Mouse (Mus musculus) hindbrain, embryonic 10.5 days (tissue): ENCODE measurements around the gene Cyld. TPM values are rescaled to one million over a fixed set of nuclear protein-coding genes. Genes with fewer than 3 reads are reported as not detected.

Experiments used
- DNase-seq: peaks from one replicate; pipeline ENCODE4 v3.0.0-alpha.2; 2017; ENCODE audit warnings: low spot score
- H3K27ac ChIP-seq: fragments of 300-500 bp; sonication (generic); 2 replicates; pipeline ENCODE4 v1.5.1; 2016; ENCODE audit warnings: mild to moderate bottlenecking, moderate library complexity
- H3K27me3 ChIP-seq: fragments of 300-500 bp; sonication (generic); 2 replicates; pipeline ENCODE4 v1.6.1; 2016; ENCODE audit warnings: mild to moderate bottlenecking; ENCODE audit not compliant: poor library complexity, insufficient read depth, severe bottlenecking
- H3K36me3 ChIP-seq: fragments of 300-500 bp; sonication (generic); 2 replicates; pipeline ENCODE4 v1.6.1; 2016; ENCODE audit warnings: mild to moderate bottlenecking, moderate library complexity
- H3K4me1 ChIP-seq: fragments of 300-500 bp; sonication (generic); replicated peaks from 2 replicates; pipeline ENCODE4 v1.6.1; 2016; ENCODE audit warnings: mild to moderate bottlenecking
- H3K4me3 ChIP-seq: fragments of 300-500 bp; sonication (generic); 2 replicates; pipeline ENCODE4 v1.5.1; 2016; ENCODE audit warnings: mild to moderate bottlenecking, moderate library complexity
- H3K9me3 ChIP-seq: fragments of 300-500 bp; sonication (generic); 2 replicates; pipeline ENCODE4 v1.6.1; 2016; ENCODE audit warnings: mild to moderate bottlenecking, moderate library complexity
- WGBS: fragments of 180-500 bp; shearing (Covaris S2); methylation state at CpG from one replicate; pipeline ENCODE4 v1.1.7; 2016; 5-methylcytosine and 5-hydroxymethylcytosine counted together
- polyA plus RNA-seq: library from polyadenylated mRNA; unstranded; fragments of >200 nt; fragmentation: Nextera tagmentation; extraction: Ambion mirVana; gene quantifications from 2 replicates; pipeline ENCODE4 v1.2.1, GENCODE M21; 2016

Cyld gene
- polyA plus RNA-seq, 1 experiment from 2014 or later = 9.8 TPM

GRCm38 (mm10) chr8:88671575-88671974 lies 25.3 kb upstream of the Cyld start:
- 91% methylated on average over 10 of the region's 10 CpGs for WGBS
- DNase-seq = no peak
- peaks cover 23% of the 10 kb centered on the region for H3K4me1 ChIP-seq
- H3K27ac ChIP-seq = no peak overlapping the region
- no peaks in the 10 kb centered on the region for H3K36me3 ChIP-seq
- H3K9me3 ChIP-seq = no peaks in the 10 kb centered on the region
- no peaks in the 10 kb centered on the region for H3K27me3 ChIP-seq
- no peak overlapping the region for H3K4me3 ChIP-seq

GRCm38 (mm10) chr8:88673859-88674258 lies 23.0 kb upstream of the Cyld start:
- no peaks in the 10 kb centered on the region for H3K36me3 ChIP-seq
- peaks cover 12% of the 10 kb centered on the region for H3K4me1 ChIP-seq
- no peak for DNase-seq
- WGBS = 85% methylated on average over 5 of the region's 5 CpGs
- no peak overlapping the region for H3K27ac ChIP-seq
- H3K4me3 ChIP-seq = no peak overlapping the region
- no peaks in the 10 kb centered on the region for H3K9me3 ChIP-seq
- no peaks in the 10 kb centered on the region for H3K27me3 ChIP-seq

- no peaks in the 10 kb centered on the region for H3K27me3 ChIP-seq
- H3K27ac ChIP-seq = no peak overlapping the region
- DNase-seq = no peak
- peaks cover 4% of the 10 kb centered on the region for H3K4me1 ChIP-seq
- no peak overlapping the region for H3K4me3 ChIP-seq
- 92% methylated on average over 12 of the region's 12 CpGs for WGBS
- no peaks in the 10 kb centered on the region for H3K36me3 ChIP-seq
- H3K9me3 ChIP-seq = no peaks in the 10 kb centered on the region
Measured at GRCm38 (mm10) chr8:88675372-88676165, 21.3 kb upstream of the Cyld start.

GRCm38 (mm10) chr8:88677071-88677470 lies 19.8 kb upstream of the Cyld start:
- no peak for DNase-seq
- no peak overlapping the region for H3K4me3 ChIP-seq
- no peaks in the 10 kb centered on the region for H3K9me3 ChIP-seq
- no peaks in the 10 kb centered on the region for H3K4me1 ChIP-seq
- H3K27me3 ChIP-seq = no peaks in the 10 kb centered on the region
- 86% methylated on average over 8 of the region's 8 CpGs for WGBS
- H3K36me3 ChIP-seq = no peaks in the 10 kb centered on the region
- no peak overlapping the region for H3K27ac ChIP-seq

- Histone ChIP-seq H3K9me3 (no peaks in the 10 kb centered on the region), H3K4me1 (no peaks in the 10 kb centered on the region), H3K36me3 (no peaks in the 10 kb centered on the region), H3K27ac (no peak overlapping the region), H3K27me3 (no peaks in the 10 kb centered on the region), H3K4me3 (no peak overlapping the region)
- DNase-seq = no peak
- 98% methylated on average over 2 of the region's 2 CpGs for WGBS
Measured at GRCm38 (mm10) chr8:88680566-88680965, 16.3 kb upstream of the Cyld start.

- no peak overlapping the region for H3K4me3 ChIP-seq
- no peaks in the 10 kb centered on the region for H3K4me1 ChIP-seq
- no peak for DNase-seq
- H3K9me3 ChIP-seq = no peaks in the 10 kb centered on the region
- WGBS = 91% methylated on average over 8 of the region's 8 CpGs
- H3K27ac ChIP-seq = no peak overlapping the region
- H3K27me3 ChIP-seq = no peaks in the 10 kb centered on the region
- H3K36me3 ChIP-seq = no peaks in the 10 kb centered on the region
Measured at GRCm38 (mm10) chr8:88681046-88681445, 15.8 kb upstream of the Cyld start.

GRCm38 (mm10) chr8:88683656-88684289 lies 13.1 kb upstream of the Cyld start:
- no peaks in the 10 kb centered on the region for H3K4me1 ChIP-seq
- H3K27me3 ChIP-seq = no peaks in the 10 kb centered on the region
- no peak overlapping the region for H3K27ac ChIP-seq
- DNase-seq = no peak
- H3K9me3 ChIP-seq = no peaks in the 10 kb centered on the region
- H3K4me3 ChIP-seq = no peak overlapping the region
- 90% methylated on average over 7 of the region's 7 CpGs for WGBS
- no peaks in the 10 kb centered on the region for H3K36me3 ChIP-seq

- WGBS = 70% methylated on average over 9 of the region's 9 CpGs
- Histone ChIP-seq H3K36me3 (no peaks in the 10 kb centered on the region), H3K4me1 (no peaks in the 10 kb centered on the region), H3K4me3 (no peak overlapping the region), H3K27me3 (no peaks in the 10 kb centered on the region), H3K9me3 (no peaks in the 10 kb centered on the region), H3K27ac (no peak overlapping the region)
- DNase-seq = no peak
Measured at GRCm38 (mm10) chr8:88686226-88686905, 10.5 kb upstream of the Cyld start.

GRCm38 (mm10) chr8:88686906-88687235 lies 10.0 kb upstream of the Cyld start:
- H3K4me1 ChIP-seq = 0 out of 2 replicates have a peak, but pooled peaks cover under 1% of the 10 kb centered on the region
- WGBS = 85% methylated on average over 8 of the region's 8 CpGs
- H3K4me3 ChIP-seq = no peak overlapping the region
- no peaks in the 10 kb centered on the region for H3K36me3 ChIP-seq
- no peaks in the 10 kb centered on the region for H3K27me3 ChIP-seq
- no peaks in the 10 kb centered on the region for H3K9me3 ChIP-seq
- no peak for DNase-seq
- H3K27ac ChIP-seq = no peak overlapping the region

GRCm38 (mm10) chr8:88689151-88689550 lies 7.7 kb upstream of the Cyld start:
- no peaks in the 10 kb centered on the region for H3K9me3 ChIP-seq
- peaks cover 2% of the 10 kb centered on the region; the same call in 1 of the 2 replicates for H3K27me3 ChIP-seq
- H3K4me3 ChIP-seq = no peak overlapping the region
- H3K36me3 ChIP-seq = no peaks in the 10 kb centered on the region
- no peak overlapping the region for H3K27ac ChIP-seq
- no peak for DNase-seq
- WGBS = 80% methylated on average over 6 of the region's 6 CpGs
- H3K4me1 ChIP-seq = 0 out of 2 replicates have a peak, but pooled peaks cover 8% of the 10 kb centered on the region

GRCm38 (mm10) chr8:88689891-88690290 lies 6.9 kb upstream of the Cyld start:
- 90% methylated on average over 6 of the region's 6 CpGs for WGBS
- H3K27ac ChIP-seq = no peak overlapping the region
- H3K27me3 ChIP-seq = peaks cover 10% of the 10 kb centered on the region
- DNase-seq = no peak
- 0 out of 2 replicates have a peak, but pooled peaks cover 8% of the 10 kb centered on the region for H3K4me1 ChIP-seq
- H3K4me3 ChIP-seq = no peak overlapping the region
- H3K36me3 ChIP-seq = no peaks in the 10 kb centered on the region
- no peaks in the 10 kb centered on the region for H3K9me3 ChIP-seq

- peaks cover 16% of the 10 kb centered on the region for H3K27me3 ChIP-seq
- H3K27ac ChIP-seq = no peak overlapping the region
- H3K36me3 ChIP-seq = no peaks in the 10 kb centered on the region
- no peak for DNase-seq
- no peak overlapping the region for H3K4me3 ChIP-seq
- H3K9me3 ChIP-seq = no peaks in the 10 kb centered on the region
- WGBS = 53% methylated on average over 4 of the region's 4 CpGs
- H3K4me1 ChIP-seq = peaks cover 12% of the 10 kb centered on the region; the same call in 1 of the 2 replicates
Measured at GRCm38 (mm10) chr8:88691342-88691948, 5.4 kb upstream of the Cyld start.

- Histone ChIP-seq H3K4me3 (no peak overlapping the region), H3K9me3 (no peaks in the 10 kb centered on the region), H3K27me3 (peaks cover 16% of the 10 kb centered on the region), H3K27ac (no peak overlapping the region), H3K36me3 (no peaks in the 10 kb centered on the region), H3K4me1 (peaks cover 12% of the 10 kb centered on the region; the same call in 1 of the 2 replicates)
- 60% methylated on average over 7 of the region's 7 CpGs for WGBS
- DNase-seq = no peak
Measured at GRCm38 (mm10) chr8:88691961-88692360, 4.9 kb upstream of the Cyld start.
